Mouse (Mus musculus) hindbrain, postnatal 0 days (tissue): ENCODE results near the gene Tns3. TPM values are rescaled to one million over a fixed set of nuclear protein-coding genes. Genes with fewer than 3 reads are reported as not detected.

Experiments
- ATAC-seq: fragments of 200-750 bp; cut with Nextera tagmentation; 2 replicates; pipeline ENCODE4 v1.8.0; 2017; ENCODE audit warnings: mild to moderate bottlenecking, moderate TSS enrichment, moderate library complexity
- DNase-seq: peaks from one replicate; pipeline ENCODE4 v3.0.0-alpha.2; 2015; ENCODE audit warnings: low spot score
- H3K27ac ChIP-seq: fragments of 300-500 bp; sonication (generic); 2 replicates; pipeline ENCODE4 v1.5.1; 2014; ENCODE audit warnings: mild to moderate bottlenecking
- H3K27me3 ChIP-seq: fragments of 300-500 bp; sonication (generic); 2 replicates; pipeline ENCODE4 v1.6.1; 2014; ENCODE audit warnings: low read length, mixed read lengths; ENCODE audit not compliant: insufficient read depth
- H3K36me3 ChIP-seq: fragments of 300-500 bp; sonication (generic); 2 replicates; pipeline ENCODE4 v1.6.1; 2014; ENCODE audit warnings: low read length, mixed read lengths; ENCODE audit not compliant: insufficient read depth
- H3K4me1 ChIP-seq: fragments of 300-500 bp; sonication (generic); 2 replicates; pipeline ENCODE4 v1.6.1; 2014; ENCODE audit warnings: antibody characterized with exemption, low read length, mixed read lengths; ENCODE audit not compliant: insufficient read depth
- H3K4me2 ChIP-seq: fragments of 300-500 bp; sonication (generic); 2 replicates; pipeline ENCODE4 v1.6.1; 2014; ENCODE audit warnings: low read depth, mild to moderate bottlenecking, low read length, moderate library complexity, mixed read lengths
- H3K4me3 ChIP-seq: fragments of 300-500 bp; sonication (generic); 2 replicates; pipeline ENCODE4 v1.5.1; 2014; ENCODE audit warnings: low read length
- H3K9ac ChIP-seq: fragments of 300-500 bp; sonication (generic); replicated peaks from 2 replicates; pipeline ENCODE4 v1.6.1; 2014; ENCODE audit warnings: mild to moderate bottlenecking, low read length, moderate library complexity, mixed read lengths
- H3K9me3 ChIP-seq: fragments of 300-500 bp; sonication (generic); 2 replicates; pipeline ENCODE4 v1.6.1; 2016; ENCODE audit warnings: low read length, mixed read lengths
- CTCF ChIP-seq: IDR thresholded peaks from 2 replicates; pipeline ENCODE4 v1.5.1; 2016; ENCODE audit warnings: antibody characterized with exemption, control low read depth, low read depth
- WGBS: fragments of 180-500 bp; shearing (Covaris S2); extraction: QIAGEN DNeasy Blood & Tissue Kit; methylation state at CpG from one replicate; pipeline ENCODE4 v1.1.7; 2014; 5-methylcytosine and 5-hydroxymethylcytosine counted together
- polyA plus RNA-seq: library from polyadenylated mRNA; unstranded; fragments of >200 nt; fragmentation: Nextera tagmentation; extraction: Ambion mirVana; gene quantifications from 2 replicates; pipeline ENCODE4 v1.2.1, GENCODE M21; 2015
- total RNA-seq: library from RNA; depleted of rRNA; stranded (reverse); fragments of >200 nt; gene quantifications from 2 replicates; pipeline ENCODE4 v1.2.3, GENCODE M21; 2014

Tns3 gene
- total and polyA plus RNA-seq, 2 experiments from 2014 or later = 8.2 to 63.6 TPM

DNA sequence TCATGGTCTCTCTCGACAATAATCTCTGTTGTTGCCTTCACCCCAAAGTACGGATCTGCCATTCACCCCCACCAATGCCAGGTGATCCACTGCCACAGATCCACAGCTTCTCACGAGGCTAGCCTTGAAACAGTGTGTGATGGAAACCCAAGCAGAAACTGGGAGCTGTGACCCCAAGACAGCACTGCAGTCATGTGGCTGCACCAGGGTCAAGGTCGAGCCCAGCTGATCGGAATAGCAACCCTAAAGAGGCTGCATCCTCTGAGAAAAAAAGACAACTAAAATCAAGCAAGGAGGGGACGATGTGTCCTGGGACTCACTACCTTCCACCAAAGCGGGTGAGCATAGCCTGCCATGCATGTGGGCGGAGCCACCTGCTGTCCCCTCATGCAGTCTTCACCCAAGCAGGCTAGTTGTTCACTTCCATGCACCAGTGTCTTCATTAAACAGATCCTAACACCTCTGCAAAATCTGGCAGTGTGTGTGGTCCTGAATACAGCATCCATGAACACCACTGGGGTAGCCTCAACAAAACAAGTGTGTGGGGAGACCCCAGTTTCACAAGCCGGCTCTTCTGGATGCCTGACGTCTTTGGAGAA, 12.1 kb downstream of the Tns3 start:
- no peak overlapping the region for H3K27ac ChIP-seq
- H3K36me3 ChIP-seq = no peaks in the 10 kb centered on the region
- no peak for DNase-seq
- peaks cover 17% of the 10 kb centered on the region; the same call in 1 of the 2 replicates for H3K4me1 ChIP-seq
- H3K9ac ChIP-seq = no peak overlapping the region
- H3K4me3 ChIP-seq = no peak overlapping the region
- ATAC-seq = no peak
- no peak for TF ChIP-seq CTCF
- no peaks in the 10 kb centered on the region for H3K27me3 ChIP-seq
- 71% methylated on average over 10 of the region's 10 CpGs for WGBS
- no peak overlapping the region for H3K4me2 ChIP-seq
- H3K9me3 ChIP-seq = no peaks in the 10 kb centered on the region

DNA sequence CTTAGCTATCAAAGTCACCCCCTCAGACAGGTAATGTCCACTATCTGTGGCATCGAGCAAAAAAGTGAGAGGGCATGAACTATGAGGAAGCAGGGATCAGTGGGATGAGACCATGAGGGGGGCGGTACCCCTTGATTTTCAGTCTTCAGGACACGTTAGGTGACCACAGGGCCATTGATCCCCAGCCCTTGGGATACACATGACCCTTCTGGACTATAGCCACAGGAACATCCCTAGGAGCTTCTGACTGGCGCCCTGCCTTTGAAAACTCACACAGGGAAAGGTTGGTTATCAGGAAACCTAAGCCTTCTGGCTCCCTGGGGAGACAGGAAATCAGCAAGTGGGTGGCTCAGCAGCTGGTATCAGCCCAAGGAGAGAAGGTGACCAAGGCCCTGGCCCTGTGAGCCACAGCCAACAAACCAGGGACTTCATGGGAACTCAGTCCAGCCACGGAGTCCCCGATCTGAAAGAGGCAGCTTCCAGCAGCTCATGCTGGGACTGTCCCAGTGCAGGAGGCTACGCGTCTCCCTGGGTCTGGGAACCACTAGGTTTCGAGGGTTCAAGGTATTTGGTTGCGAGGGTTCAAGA, 12.8 kb downstream of the Tns3 start:
- no peaks in the 10 kb centered on the region for H3K27me3 ChIP-seq
- no peak overlapping the region for H3K4me2 ChIP-seq
- peaks cover 11% of the 10 kb centered on the region; the same call in 1 of the 2 replicates for H3K4me1 ChIP-seq
- no peak overlapping the region for H3K4me3 ChIP-seq
- no peak for TF ChIP-seq CTCF
- DNase-seq (no peak), ATAC-seq (no peak)
- H3K9me3 ChIP-seq = no peaks in the 10 kb centered on the region
- no peaks in the 10 kb centered on the region for H3K36me3 ChIP-seq
- no peak overlapping the region for H3K27ac ChIP-seq
- H3K9ac ChIP-seq = no peak overlapping the region
- WGBS = 85% methylated on average over 10 of the region's 10 CpGs

DNA sequence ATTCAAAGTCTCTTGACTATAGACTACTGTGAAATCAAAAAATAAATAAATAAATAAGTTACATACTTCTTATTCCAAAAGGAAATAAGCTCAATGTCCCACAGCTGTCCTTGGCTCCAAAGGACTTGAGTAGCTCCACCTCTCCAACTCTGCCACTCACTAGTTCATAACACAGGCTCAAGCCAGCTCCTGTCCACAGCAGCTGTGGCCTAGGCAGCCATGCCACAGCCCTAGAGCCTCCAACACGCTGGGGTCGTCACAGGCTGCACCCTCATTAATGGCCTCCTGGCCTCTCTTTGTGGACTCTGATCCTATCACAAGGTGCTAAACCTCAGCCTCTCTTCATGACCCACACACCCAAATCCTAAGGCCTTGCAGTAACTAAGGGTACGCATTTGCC, 18.7 kb downstream of the Tns3 start:
- Histone ChIP-seq H3K4me3 (no peak overlapping the region), H3K9ac (no peak overlapping the region), H3K4me1 (no peaks in the 10 kb centered on the region; the same call in 1 of the 2 replicates), H3K4me2 (no peak overlapping the region), H3K36me3 (no peaks in the 10 kb centered on the region), H3K9me3 (no peaks in the 10 kb centered on the region), H3K27ac (no peak overlapping the region), H3K27me3 (no peaks in the 10 kb centered on the region)
- TF ChIP-seq CTCF = no peak
- WGBS = 86% methylated on average over 3 of the region's 3 CpGs
- DNase-seq (no peak), ATAC-seq (no peak)

DNA sequence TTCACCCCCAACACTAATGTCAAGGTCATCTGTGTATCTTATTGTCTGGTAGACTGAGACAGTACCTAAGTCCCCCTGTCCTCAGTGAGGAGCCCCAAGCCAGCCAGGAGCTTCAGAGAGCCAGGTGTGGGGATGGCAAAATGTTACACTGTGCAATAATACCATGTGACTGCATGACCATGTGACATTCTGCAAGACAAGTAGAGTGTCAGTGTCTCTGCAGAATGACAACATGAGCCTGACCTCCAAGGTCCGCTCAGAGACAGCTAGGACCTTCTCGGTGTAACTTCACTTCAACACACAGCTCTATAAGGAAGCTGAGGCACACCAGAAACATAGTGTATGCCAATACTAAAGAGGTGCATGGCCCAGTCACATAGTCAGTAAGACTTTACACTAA, 20.1 kb downstream of the Tns3 start:
- H3K4me1 ChIP-seq = no peaks in the 10 kb centered on the region; the same call in 1 of the 2 replicates
- H3K9ac ChIP-seq = no peak overlapping the region
- 95% methylated on average over 2 of the region's 2 CpGs for WGBS
- H3K27ac ChIP-seq = no peak overlapping the region
- ATAC-seq (no peak), DNase-seq (no peak)
- no peak overlapping the region for H3K4me3 ChIP-seq
- H3K27me3 ChIP-seq = no peaks in the 10 kb centered on the region
- TF ChIP-seq CTCF = no peak
- H3K9me3 ChIP-seq = no peaks in the 10 kb centered on the region
- H3K36me3 ChIP-seq = no peaks in the 10 kb centered on the region
- H3K4me2 ChIP-seq = no peak overlapping the region

DNA sequence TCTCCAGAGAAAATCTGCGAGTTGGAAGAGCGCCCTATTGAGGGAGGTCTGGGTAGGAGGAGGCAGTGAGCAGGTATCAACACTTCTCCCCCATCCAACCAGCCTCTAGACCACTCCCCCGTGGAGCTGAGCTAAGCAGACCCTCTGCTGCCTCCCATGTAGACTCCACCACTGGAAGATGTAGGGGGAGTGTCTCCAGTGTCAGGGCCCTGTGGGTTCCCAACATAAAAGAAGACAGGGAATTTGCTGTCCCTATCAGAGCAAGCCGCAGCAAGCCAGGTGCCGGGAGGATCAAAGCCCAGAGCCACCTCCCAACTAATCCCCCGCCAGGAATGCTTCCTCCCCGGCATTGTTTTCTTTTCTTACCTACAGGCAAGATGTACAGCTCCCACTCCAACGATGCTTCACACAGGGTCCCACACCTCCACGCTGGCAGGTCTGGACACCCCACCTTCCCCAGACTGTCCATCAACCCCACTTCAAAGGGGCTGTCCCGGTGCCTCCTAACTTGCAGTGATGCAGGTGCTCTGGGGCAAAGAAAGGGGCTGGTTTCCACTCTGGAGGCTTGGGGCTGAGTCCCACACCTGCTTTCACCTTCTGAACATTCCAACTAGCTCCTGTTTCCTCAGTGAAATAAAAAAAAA, 22.6 kb downstream of the Tns3 start:
- Histone ChIP-seq H3K4me2 (no peak overlapping the region), H3K4me1 (no peaks in the 10 kb centered on the region), H3K36me3 (no peaks in the 10 kb centered on the region), H3K9ac (no peak overlapping the region), H3K27ac (no peak overlapping the region), H3K27me3 (no peaks in the 10 kb centered on the region), H3K4me3 (no peak overlapping the region), H3K9me3 (no peaks in the 10 kb centered on the region)
- DNase-seq (no peak), ATAC-seq (no peak)
- 49% methylated on average over 10 of the region's 10 CpGs for WGBS
- no peak for TF ChIP-seq CTCF

DNA sequence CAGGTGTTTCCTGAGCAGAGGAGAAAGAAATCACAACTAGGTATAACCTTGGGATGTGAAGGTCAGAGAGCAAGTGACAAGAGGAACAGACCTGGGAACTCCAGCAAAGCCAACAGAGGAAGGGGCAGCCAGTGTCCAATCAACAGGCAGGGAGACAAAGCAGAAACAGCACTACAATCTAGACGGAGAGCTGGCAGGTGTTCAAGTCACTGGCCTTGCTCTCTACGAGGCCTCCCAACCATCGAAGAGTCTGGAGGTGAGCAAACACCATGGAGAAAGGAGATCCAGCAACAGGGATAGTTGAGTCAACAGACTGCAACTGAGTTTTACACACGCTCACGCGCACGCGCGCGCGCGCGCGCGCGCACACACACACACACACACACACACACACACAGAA, 24.6 kb downstream of the Tns3 start:
- TF ChIP-seq CTCF = no peak
- Histone ChIP-seq H3K9me3 (no peaks in the 10 kb centered on the region), H3K4me3 (no peak overlapping the region), H3K27me3 (no peaks in the 10 kb centered on the region), H3K36me3 (no peaks in the 10 kb centered on the region), H3K9ac (no peak overlapping the region), H3K4me1 (no peaks in the 10 kb centered on the region), H3K27ac (no peak overlapping the region), H3K4me2 (no peak overlapping the region)
- WGBS = 93% methylated on average over 16 of the region's 16 CpGs
- ATAC-seq (no peak), DNase-seq (no peak)

DNA sequence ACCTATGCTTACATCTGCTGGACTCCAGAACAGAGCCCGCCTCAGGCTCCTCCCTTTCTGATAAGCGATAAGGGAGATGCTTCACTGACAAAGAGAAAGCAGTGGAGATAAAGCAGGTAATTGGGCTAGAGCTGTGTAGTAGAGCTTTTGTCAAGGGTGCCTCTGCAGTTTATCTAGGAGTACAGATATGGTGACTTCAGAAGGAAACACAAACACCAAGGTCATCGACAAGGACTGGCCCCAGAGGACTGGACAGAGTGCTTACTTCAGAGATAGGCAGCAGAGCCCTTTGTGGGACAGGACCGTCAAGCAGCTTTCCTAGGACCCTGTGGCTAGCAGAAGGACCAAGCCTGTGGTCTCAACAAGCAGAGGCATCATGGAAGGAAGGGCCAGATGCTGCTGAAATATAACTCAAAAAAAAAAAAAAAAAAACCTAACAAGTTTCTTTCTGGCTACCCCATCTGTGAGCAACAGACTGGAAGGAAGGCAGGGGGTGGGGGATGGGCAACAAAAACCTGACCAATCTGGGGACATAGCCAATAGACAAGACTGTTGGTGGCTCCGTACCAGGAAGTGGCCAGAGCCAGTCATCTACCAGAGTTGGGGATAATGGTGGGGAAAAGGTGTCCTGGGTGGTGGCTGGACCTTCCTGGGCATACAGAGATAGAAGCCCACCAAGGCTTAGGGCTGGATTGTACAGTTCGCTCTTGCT, 25.2 kb downstream of the Tns3 start:
- TF ChIP-seq CTCF = no peak
- ATAC-seq (no peak), DNase-seq (peak; percentile 30)
- Histone ChIP-seq H3K9ac (no peak overlapping the region), H3K27ac (no peak overlapping the region), H3K36me3 (no peaks in the 10 kb centered on the region), H3K4me1 (no peaks in the 10 kb centered on the region), H3K4me2 (no peak overlapping the region), H3K4me3 (no peak overlapping the region), H3K9me3 (no peaks in the 10 kb centered on the region), H3K27me3 (no peaks in the 10 kb centered on the region)
- 85% methylated on average over 6 of the region's 6 CpGs for WGBS
